Mouse (Mus musculus) gastrocnemius, adult 18-20 months (tissue): ENCODE results near the gene Prickle2. TPM values are rescaled to one million over a fixed set of nuclear protein-coding genes. Genes with fewer than 3 reads are reported as not detected.

Source experiments
- DNase-seq: peaks from one replicate; pipeline ENCODE4 v3.0.0; 2021; ENCODE audit warnings: low spot score
- total RNA-seq, 2 experiments: library from RNA; stranded (reverse); gene quantifications; 2 replicates each; pipeline ENCODE4 v1.2.3; 2021

The Prickle2 gene
- total RNA-seq, 2 experiments from 2014 or later = 1.1 to 1.6 TPM

DNA sequence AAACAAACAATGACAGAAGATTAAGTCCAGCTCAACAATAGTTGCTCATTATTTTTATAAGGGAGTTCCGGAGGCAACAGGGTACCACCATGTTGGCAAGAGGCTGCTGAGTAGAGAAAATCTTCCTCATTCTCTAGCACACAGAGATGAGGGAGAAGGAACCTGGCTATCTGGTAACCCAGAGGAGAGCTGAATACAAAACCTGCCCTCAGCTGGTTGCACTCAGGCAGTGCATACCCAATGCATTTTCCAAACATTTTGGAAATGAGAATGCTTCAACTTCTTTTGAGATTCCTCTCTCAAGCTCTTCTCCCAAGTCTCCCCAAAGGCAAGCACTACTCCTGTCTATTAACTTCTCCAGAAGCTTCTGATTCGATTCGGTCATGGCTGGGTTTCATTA is 36.3 kb downstream of the Prickle2 start:
- DNase-seq = no peak

- DNase-seq = no peak
Observed at GRCm38 (mm10) chr6:92667544-92667943, 38.4 kb downstream of the Prickle2 start.

- peak; percentile 55 for DNase-seq
Observed at GRCm38 (mm10) chr6:92665530-92665989, 40.4 kb downstream of the Prickle2 start.

DNA sequence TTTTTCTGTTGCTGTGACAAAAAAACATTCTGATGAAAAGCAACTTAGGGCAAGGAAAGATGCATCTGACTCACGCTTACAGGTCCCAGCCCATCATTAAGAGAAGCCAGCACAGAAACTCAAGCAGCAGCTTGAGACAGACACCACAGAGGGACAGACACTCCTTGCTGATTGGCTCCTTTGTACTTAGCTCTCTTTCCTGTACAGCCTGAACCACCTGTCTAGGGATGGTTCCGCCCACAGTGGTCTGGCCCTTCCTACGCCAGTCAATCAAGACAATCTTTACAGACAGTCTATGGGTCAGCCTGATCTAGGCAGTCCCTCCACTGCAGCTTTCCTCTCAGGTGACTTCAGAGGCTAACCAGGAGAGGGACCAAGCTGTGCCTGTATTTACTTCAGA is 42.1 kb downstream of the Prickle2 start:
- DNase-seq = no peak

DNA sequence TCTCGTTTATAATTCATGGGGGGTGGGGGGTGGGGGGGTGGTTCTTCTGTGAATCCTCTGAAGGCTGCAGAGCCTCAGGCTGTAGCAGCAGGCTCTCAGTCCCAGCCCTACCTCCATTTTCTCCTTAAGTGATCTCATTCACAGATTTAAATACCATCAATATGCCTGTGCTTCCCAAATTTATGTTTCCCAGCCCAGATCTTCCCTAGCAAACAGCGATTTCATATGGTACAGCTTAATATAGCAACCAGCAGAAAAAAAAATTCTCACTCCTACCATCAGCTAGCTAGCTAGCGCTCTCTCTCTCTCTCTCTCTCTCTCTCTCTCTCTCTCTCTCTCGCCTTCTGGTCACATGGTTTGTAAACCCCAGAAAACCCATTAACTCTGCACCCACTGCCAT is 42.5 kb downstream of the Prickle2 start:
- DNase-seq = no peak

- no peak for DNase-seq
Observed at GRCm38 (mm10) chr6:92649063-92649462, 56.9 kb downstream of the Prickle2 start.

DNA sequence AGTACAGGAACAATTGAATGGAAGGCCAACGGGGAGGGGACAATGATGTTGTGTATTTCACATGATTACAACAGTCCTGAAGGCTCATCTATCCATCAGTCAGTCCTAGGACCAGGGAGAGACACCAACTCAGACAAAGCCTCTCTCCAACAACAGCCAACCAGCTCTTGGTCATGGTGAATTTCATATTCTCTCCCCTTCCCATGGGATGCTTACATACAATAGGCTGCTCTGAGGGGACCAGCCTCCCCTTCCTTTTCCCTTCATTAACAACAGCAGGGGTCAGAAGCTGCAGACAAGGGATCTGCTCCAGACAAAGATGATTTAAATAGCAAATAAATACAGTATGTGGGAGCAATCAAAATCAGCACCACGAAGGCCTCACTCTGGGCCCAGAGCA is 57.4 kb downstream of the Prickle2 start:
- DNase-seq = no peak

DNA sequence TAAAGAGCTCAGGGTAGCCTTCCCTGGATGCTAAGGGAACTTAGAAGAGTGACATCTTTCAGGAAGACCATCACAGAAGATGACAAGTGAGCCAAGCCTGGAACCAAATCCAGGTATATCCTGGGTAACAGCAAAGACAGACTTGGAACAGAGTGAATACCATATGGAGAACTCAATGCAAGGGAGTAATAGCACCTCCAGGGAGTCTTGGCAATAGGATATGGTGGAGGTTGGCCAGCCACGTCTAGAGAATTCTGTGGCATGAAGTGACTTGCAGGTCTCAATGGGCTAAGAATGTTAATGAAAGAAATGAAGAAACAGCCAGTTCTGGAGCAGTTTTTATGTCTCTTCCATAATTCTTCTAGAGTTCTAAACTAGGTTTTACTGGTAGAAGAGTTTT is 63.0 kb downstream of the Prickle2 start:
- no peak for DNase-seq

DNA sequence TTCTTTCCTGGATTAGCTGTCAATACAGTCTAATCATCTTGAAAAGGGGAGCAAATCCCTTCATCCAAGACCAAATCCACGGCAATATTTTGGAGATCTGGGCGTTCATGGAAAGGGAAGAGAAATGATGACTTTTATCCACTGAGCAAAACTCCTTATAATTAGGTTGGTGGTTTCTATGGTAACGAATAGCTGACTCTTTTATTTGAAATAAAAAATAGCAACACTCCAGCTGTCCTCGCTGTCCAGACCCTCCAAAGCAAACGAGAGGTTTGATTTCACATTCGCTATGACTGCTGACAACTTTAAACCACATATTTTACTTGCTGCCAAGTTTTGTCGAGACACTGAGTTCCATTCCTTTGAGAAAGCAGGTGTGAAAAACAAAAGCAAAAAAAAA is 64.0 kb downstream of the Prickle2 start:
- no peak for DNase-seq

DNA sequence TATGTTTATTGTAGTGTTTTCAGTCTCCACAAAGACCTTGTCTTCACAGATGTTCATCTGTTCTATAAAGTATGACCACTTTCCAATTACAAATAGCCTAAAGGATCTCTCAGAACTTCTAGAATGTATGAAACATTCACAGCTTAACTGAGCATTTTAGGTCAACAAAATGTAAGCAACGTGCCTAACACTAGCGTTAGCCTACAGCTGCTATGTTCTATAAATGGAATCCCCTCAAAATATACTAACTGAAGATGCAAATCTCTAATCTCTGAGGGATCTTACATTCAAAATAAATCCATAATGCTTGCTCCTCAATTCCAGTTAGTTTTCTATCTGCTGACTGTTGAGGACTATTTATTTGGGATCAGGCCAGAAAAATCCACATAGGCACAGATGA is 65.1 kb downstream of the Prickle2 start:
- DNase-seq = no peak

- DNase-seq = no peak
Observed at GRCm38 (mm10) chr6:92636431-92636830, 69.5 kb downstream of the Prickle2 start.

DNA sequence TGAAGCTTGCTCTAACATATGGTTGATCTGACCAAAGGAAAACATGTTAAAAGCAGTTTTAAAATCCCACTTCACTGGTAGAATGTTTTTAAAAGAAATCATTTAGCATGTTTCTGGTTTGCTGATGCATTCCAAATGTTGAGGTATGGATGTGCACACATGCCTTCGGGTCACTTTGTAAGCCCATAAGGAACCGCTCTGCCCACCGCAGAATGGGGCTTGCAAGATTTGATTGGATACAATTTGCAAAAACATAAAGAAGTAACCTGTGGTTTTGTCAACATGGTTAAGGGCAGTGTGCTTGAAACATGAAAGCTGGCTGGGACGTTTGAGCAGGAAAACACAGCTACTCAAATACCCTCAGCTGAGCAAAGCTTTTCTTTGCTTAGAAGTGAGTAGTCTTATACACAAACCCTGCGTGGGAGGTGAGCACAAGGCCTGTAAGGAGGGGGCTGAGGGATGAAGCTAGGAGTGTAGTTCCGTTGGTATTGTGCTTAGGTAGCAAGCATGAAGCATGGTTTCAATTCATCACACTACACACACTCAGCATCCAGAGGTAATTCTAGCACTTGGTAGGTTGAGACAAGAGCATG is 71.0 kb downstream of the Prickle2 start:
- no peak for DNase-seq

DNA sequence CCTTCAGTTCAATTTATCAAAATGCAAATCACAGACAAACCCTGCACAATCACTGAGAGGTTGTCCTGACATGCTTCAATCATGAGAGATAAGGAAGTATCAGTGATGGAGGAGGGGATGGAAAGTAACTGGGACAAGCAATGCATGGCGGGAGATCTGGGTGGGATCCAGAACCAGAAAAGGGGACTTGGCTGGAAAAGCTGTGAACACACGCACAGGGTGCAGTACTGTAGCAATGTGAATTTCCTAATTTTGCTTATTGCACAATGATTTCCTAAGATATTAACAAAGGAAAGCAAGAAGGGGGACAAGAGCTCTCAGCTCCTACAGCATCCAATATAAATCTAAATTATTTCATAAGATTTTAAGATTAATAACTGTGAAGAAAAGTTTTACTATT is 75.0 kb downstream of the Prickle2 start:
- no peak for DNase-seq

DNA sequence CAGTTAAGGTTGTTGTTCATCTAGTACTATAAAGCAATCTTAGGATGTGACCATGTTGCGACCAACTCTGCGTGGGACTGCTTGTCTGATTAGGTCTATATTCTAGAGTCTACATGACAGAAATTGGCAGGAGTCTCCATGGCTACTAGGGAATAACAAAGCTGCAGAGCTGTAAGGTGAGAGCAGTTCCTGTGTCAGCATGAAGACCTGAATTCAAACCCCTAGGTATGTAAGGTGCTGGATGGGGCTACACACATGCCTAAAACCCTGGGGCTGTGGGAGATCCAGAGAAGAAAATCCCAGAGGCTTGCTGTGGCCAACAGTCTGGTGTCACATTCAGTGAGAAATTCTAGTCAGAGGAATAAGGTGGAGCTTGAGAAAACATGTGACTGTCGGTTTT is 78.2 kb downstream of the Prickle2 start:
- no peak for DNase-seq

GRCm38 (mm10) chr6:92627048-92627617 is 78.8 kb downstream of the Prickle2 start:
- DNase-seq = no peak

GRCm38 (mm10) chr6:92625923-92626322 is 80.0 kb downstream of the Prickle2 start:
- DNase-seq = no peak

DNA sequence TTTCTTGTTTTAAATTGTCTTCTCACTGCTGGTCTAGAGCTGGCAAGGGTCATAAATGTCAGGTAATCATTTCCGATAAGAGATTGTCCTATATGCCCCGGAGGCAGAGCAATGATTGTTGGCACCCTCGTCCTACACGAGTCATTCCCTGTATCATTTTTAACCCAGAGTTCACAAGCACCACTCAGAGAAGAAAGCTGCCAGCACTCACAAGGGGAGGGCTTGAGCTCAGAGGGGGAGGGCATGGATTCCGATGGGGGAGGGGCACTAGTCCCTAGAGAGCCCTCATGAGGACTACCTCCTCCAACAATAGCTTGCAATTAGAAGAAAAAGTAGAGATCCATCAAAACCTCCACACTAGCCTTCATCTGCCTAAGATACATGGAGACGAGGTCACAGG is 81.6 kb downstream of the Prickle2 start:
- no peak for DNase-seq

GRCm38 (mm10) chr6:92617183-92617582 is 88.8 kb downstream of the Prickle2 start:
- DNase-seq = no peak

GRCm38 (mm10) chr6:92614771-92615170 is 91.2 kb downstream of the Prickle2 start:
- DNase-seq = no peak

GRCm38 (mm10) chr6:92612151-92612769 is 93.7 kb downstream of the Prickle2 start:
- no peak for DNase-seq

GRCm38 (mm10) chr6:92609682-92610235 is 96.2 kb downstream of the Prickle2 start:
- DNase-seq = no peak

DNA sequence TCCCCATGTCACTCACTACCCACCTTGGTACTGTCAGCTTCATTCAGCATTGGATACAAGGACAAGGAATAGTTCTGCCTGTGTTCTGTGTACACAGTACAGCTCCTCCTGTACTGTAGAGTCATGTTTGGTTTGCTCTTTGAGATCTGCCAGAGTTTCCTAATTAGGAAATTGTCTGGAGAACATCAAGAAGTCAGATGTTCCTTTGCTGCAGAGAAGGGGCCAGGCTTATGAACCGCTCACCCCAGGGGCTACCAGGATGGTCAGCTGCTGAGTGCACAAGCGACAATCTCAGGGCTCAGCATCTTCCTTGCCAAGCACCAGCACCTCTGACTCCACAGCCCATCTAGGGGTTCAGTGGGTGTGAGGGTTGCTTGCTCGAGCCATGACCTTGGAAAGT is 96.9 kb downstream of the Prickle2 start:
- no peak for DNase-seq

GRCm38 (mm10) chr6:92605156-92605555 is 100.8 kb downstream of the Prickle2 start:
- DNase-seq = no peak
